Mouse (Mus musculus): ENCODE measurements around the gene Spz1. TPM values are rescaled to one million over a fixed set of nuclear protein-coding genes. Genes with fewer than 3 reads are reported as not detected.
A peak's percentile ranks its signal among the peaks of the same experiment; 100 is the strongest.

Spz1 gene
- polyA plus RNA-seq, 2 experiments from 2014 or later = not detected

- ATAC-seq = no peak
Measured at GRCm38 (mm10) chr13:92578210-92578609, 2.2 kb upstream of the Spz1 start.

- no peak for ATAC-seq
Measured at GRCm38 (mm10) chr13:92576688-92577087, 716 bp upstream of the Spz1 start.

GRCm38 (mm10) chr13:92559429-92559828, 16.5 kb downstream of the Spz1 start:
- no peak for ATAC-seq

GRCm38 (mm10) chr13:92557229-92557628, 18.7 kb downstream of the Spz1 start:
- ATAC-seq = no peak

- no peak for ATAC-seq
Measured at GRCm38 (mm10) chr13:92556458-92557126, 19.4 kb downstream of the Spz1 start.

- ATAC-seq = no peak
Measured at GRCm38 (mm10) chr13:92547093-92547492, 28.9 kb downstream of the Spz1 start.

GRCm38 (mm10) chr13:92540997-92541396, 35.0 kb downstream of the Spz1 start:
- no peak for ATAC-seq

- no peak for ATAC-seq
Measured at GRCm38 (mm10) chr13:92539126-92539525, 36.8 kb downstream of the Spz1 start.

GRCm38 (mm10) chr13:92533801-92534200, 42.2 kb downstream of the Spz1 start:
- no peak for ATAC-seq

- ATAC-seq = no peak
Measured at GRCm38 (mm10) chr13:92532216-92532615, 43.8 kb downstream of the Spz1 start.

GRCm38 (mm10) chr13:92531237-92531636, 44.7 kb downstream of the Spz1 start:
- ATAC-seq = no peak

- ATAC-seq = peak; percentile 86
Measured at GRCm38 (mm10) chr13:92530721-92531211, 45.2 kb downstream of the Spz1 start, which contains the start of gene Zfyve16. TSS of gene Zfyve16 (minus strand) at chr13:92530868.

- ATAC-seq = peak; percentile 37
Measured at GRCm38 (mm10) chr13:92529828-92530720, 45.9 kb downstream of the Spz1 start.

Other genes starting within 250 kb of the Spz1 start
- 1 to 10 TPM; 3.5 to 4.1 TPM for gene Dhfr, start 221.4 kb downstream of the Spz1 start, polyA plus RNA-seq (2017; shearing (Covaris generic))
- gene Msh3, start 221.2 kb downstream of the Spz1 start, polyA plus RNA-seq (2017; shearing (Covaris generic)) = 10 to 100 TPM; 32.5 to 49.8 TPM
- under 1 TPM; 0.22 to 0.63 TPM for gene Ankrd34b, start 150.3 kb downstream of the Spz1 start, polyA plus RNA-seq (2017; shearing (Covaris generic))
- under 1 TPM in 1 of 2 experiments, not detected in 1; 0.44 TPM for gene Fam151b, start 92.2 kb downstream of the Spz1 start, polyA plus RNA-seq (2017; shearing (Covaris generic))
- 10 to 100 TPM; 10.6 to 11.4 TPM for gene Zfyve16, start 45.3 kb downstream of the Spz1 start, polyA plus RNA-seq (2017; shearing (Covaris generic))
- 10 to 100 TPM in 1 of 2 experiments, 1 to 10 TPM in 1; 9.2 to 11.7 TPM for gene Serinc5, start 34.9 kb upstream of the Spz1 start, polyA plus RNA-seq (2017; shearing (Covaris generic))
- gene Thbs4, start 218.6 kb upstream of the Spz1 start, polyA plus RNA-seq (2017; shearing (Covaris generic)) = not detected

All from CD4-positive, CD25-positive, alpha-beta regulatory T cell, adult 4 months (primary cell).